Mouse (Mus musculus): Measurements from ENCODE around the gene Tes3-ps. TPM values are rescaled to one million over a fixed set of nuclear protein-coding genes. Genes with fewer than 3 reads are reported as not detected.

Gene Tes3-ps
- polyA plus RNA-seq, 1 experiment from 2014 or later: 0.60 TPM

GRCm38 (mm10) chr13:49465875-49466274, 27.2 kb upstream of the Tes3-ps start:
- Histone ChIP-seq H3K4me2 (ENCODE audit: low read depth, low read length) (no peak overlapping the region), H3K36me3 (replicated peaks; ENCODE audit: control insufficient read depth, insufficient read depth, low read depth, low read length) (no peaks in the 10 kb centered on the region; the same call in none of the 2 replicates), H3K9ac (replicated peaks; ENCODE audit: low read length) (no peak overlapping the region), H3K27ac (replicated peaks; ENCODE audit: low read depth, low read length) (peak overlapping the region; percentile 76; the same call in 1 of the 2 replicates), H3K9me3 (replicated peaks; ENCODE audit: control insufficient read depth, low read length) (no peaks in the 10 kb centered on the region), H3K4me1 (ENCODE audit: control insufficient read depth, insufficient read depth, low read length) (no peaks in the 10 kb centered on the region), H3K27me3 (ENCODE audit: control insufficient read depth, insufficient read depth, low read length) (no peaks in the 10 kb centered on the region), H3K4me3 (ENCODE audit: low read depth, low read length) (no peak overlapping the region)
- ATAC-seq (replicated peaks; ENCODE audit: insufficient number of reproducible peaks, low FRiP score, low TSS enrichment, low read depth): no peak
- DNase-seq (ENCODE audit: low spot score): no peak
- WGBS: 96% methylated on average over 4 of the region's 4 CpGs

GRCm38 (mm10) chr13:49466393-49467075, 26.6 kb upstream of the Tes3-ps start:
- no peak overlapping the region for H3K9ac ChIP-seq (replicated peaks; ENCODE audit: low read length)
- DNase-seq (ENCODE audit: low spot score): peak; percentile 65
- H3K4me3 ChIP-seq (ENCODE audit: low read depth, low read length): no peak overlapping the region
- 50% methylated on average over 11 of the region's 11 CpGs for WGBS
- no peaks in the 10 kb centered on the region for H3K9me3 ChIP-seq (replicated peaks; ENCODE audit: control insufficient read depth, low read length)
- ATAC-seq (replicated peaks; ENCODE audit: insufficient number of reproducible peaks, low FRiP score, low TSS enrichment, low read depth): peak; percentile 58; the same call in 1 of the 2 replicates
- H3K27ac ChIP-seq (replicated peaks; ENCODE audit: low read depth, low read length): peak overlapping the region; percentile 76
- no peaks in the 10 kb centered on the region for H3K4me1 ChIP-seq (ENCODE audit: control insufficient read depth, insufficient read depth, low read length)
- H3K36me3 ChIP-seq (replicated peaks; ENCODE audit: control insufficient read depth, insufficient read depth, low read depth, low read length): no peaks in the 10 kb centered on the region; the same call in none of the 2 replicates
- H3K4me2 ChIP-seq (ENCODE audit: low read depth, low read length): no peak overlapping the region
- no peaks in the 10 kb centered on the region for H3K27me3 ChIP-seq (ENCODE audit: control insufficient read depth, insufficient read depth, low read length)

GRCm38 (mm10) chr13:49467585-49467984, 25.5 kb upstream of the Tes3-ps start:
- H3K9me3 ChIP-seq (replicated peaks; ENCODE audit: control insufficient read depth, low read length): no peaks in the 10 kb centered on the region
- DNase-seq (ENCODE audit: low spot score) (peak; percentile 45), ATAC-seq (replicated peaks; ENCODE audit: insufficient number of reproducible peaks, low FRiP score, low TSS enrichment, low read depth) (peak; percentile 47; the same call in 1 of the 2 replicates)
- H3K27me3 ChIP-seq (ENCODE audit: control insufficient read depth, insufficient read depth, low read length): no peaks in the 10 kb centered on the region
- no peak overlapping the region for H3K9ac ChIP-seq (replicated peaks; ENCODE audit: low read length)
- no peak overlapping the region for H3K4me2 ChIP-seq (ENCODE audit: low read depth, low read length)
- H3K36me3 ChIP-seq (replicated peaks; ENCODE audit: control insufficient read depth, insufficient read depth, low read depth, low read length): no peaks in the 10 kb centered on the region; the same call in 1 of the 2 replicates
- H3K4me3 ChIP-seq (ENCODE audit: low read depth, low read length): no peak overlapping the region
- H3K4me1 ChIP-seq (ENCODE audit: control insufficient read depth, insufficient read depth, low read length): no peaks in the 10 kb centered on the region
- WGBS: 38% methylated on average over 2 of the region's 2 CpGs
- peak overlapping the region; percentile 4; the same call in 1 of the 2 replicates for H3K27ac ChIP-seq (replicated peaks; ENCODE audit: low read depth, low read length)

- ATAC-seq (replicated peaks; ENCODE audit: insufficient number of reproducible peaks, low FRiP score, low TSS enrichment, low read depth): no peak
- H3K9me3 ChIP-seq (replicated peaks; ENCODE audit: control insufficient read depth, low read length): no peaks in the 10 kb centered on the region
- WGBS: 87% methylated on average over 5 of the region's 5 CpGs
- no peaks in the 10 kb centered on the region; the same call in 1 of the 2 replicates for H3K36me3 ChIP-seq (replicated peaks; ENCODE audit: control insufficient read depth, insufficient read depth, low read depth, low read length)
- H3K4me1 ChIP-seq (ENCODE audit: control insufficient read depth, insufficient read depth, low read length): no peaks in the 10 kb centered on the region
- no peak for DNase-seq (ENCODE audit: low spot score)
- H3K9ac ChIP-seq (replicated peaks; ENCODE audit: low read length): no peak overlapping the region
- H3K27me3 ChIP-seq (ENCODE audit: control insufficient read depth, insufficient read depth, low read length): no peaks in the 10 kb centered on the region
- no peak overlapping the region for H3K27ac ChIP-seq (replicated peaks; ENCODE audit: low read depth, low read length)
- no peak overlapping the region for H3K4me3 ChIP-seq (ENCODE audit: low read depth, low read length)
- H3K4me2 ChIP-seq (ENCODE audit: low read depth, low read length): no peak overlapping the region
Measured at GRCm38 (mm10) chr13:49469002-49469401, 24.1 kb upstream of the Tes3-ps start.

GRCm38 (mm10) chr13:49470319-49470718, 22.8 kb upstream of the Tes3-ps start:
- Histone ChIP-seq H3K9me3 (replicated peaks; ENCODE audit: control insufficient read depth, low read length) (no peaks in the 10 kb centered on the region), H3K27me3 (ENCODE audit: control insufficient read depth, insufficient read depth, low read length) (no peaks in the 10 kb centered on the region), H3K4me3 (ENCODE audit: low read depth, low read length) (no peak overlapping the region), H3K4me1 (ENCODE audit: control insufficient read depth, insufficient read depth, low read length) (no peaks in the 10 kb centered on the region), H3K36me3 (replicated peaks; ENCODE audit: control insufficient read depth, insufficient read depth, low read depth, low read length) (no peaks in the 10 kb centered on the region; the same call in 1 of the 2 replicates), H3K4me2 (ENCODE audit: low read depth, low read length) (no peak overlapping the region), H3K27ac (replicated peaks; ENCODE audit: low read depth, low read length) (no peak overlapping the region), H3K9ac (replicated peaks; ENCODE audit: low read length) (no peak overlapping the region)
- 88% methylated on average over 4 of the region's 4 CpGs for WGBS
- DNase-seq (ENCODE audit: low spot score) (no peak), ATAC-seq (replicated peaks; ENCODE audit: insufficient number of reproducible peaks, low FRiP score, low TSS enrichment, low read depth) (no peak)

GRCm38 (mm10) chr13:49470806-49471205, 22.3 kb upstream of the Tes3-ps start:
- Histone ChIP-seq H3K36me3 (replicated peaks; ENCODE audit: control insufficient read depth, insufficient read depth, low read depth, low read length) (no peaks in the 10 kb centered on the region), H3K4me1 (ENCODE audit: control insufficient read depth, insufficient read depth, low read length) (no peaks in the 10 kb centered on the region), H3K4me3 (ENCODE audit: low read depth, low read length) (no peak overlapping the region), H3K27ac (replicated peaks; ENCODE audit: low read depth, low read length) (no peak overlapping the region), H3K4me2 (ENCODE audit: low read depth, low read length) (no peak overlapping the region), H3K27me3 (ENCODE audit: control insufficient read depth, insufficient read depth, low read length) (no peaks in the 10 kb centered on the region), H3K9me3 (replicated peaks; ENCODE audit: control insufficient read depth, low read length) (no peaks in the 10 kb centered on the region), H3K9ac (replicated peaks; ENCODE audit: low read length) (no peak overlapping the region)
- ATAC-seq (replicated peaks; ENCODE audit: insufficient number of reproducible peaks, low FRiP score, low TSS enrichment, low read depth) (no peak), DNase-seq (ENCODE audit: low spot score) (no peak)
- 79% methylated on average over 4 of the region's 4 CpGs for WGBS

- no peak for ATAC-seq (replicated peaks; ENCODE audit: insufficient number of reproducible peaks, low FRiP score, low TSS enrichment, low read depth)
- no peak for DNase-seq (ENCODE audit: low spot score)
- Histone ChIP-seq H3K4me1 (ENCODE audit: control insufficient read depth, insufficient read depth, low read length) (no peaks in the 10 kb centered on the region), H3K4me2 (ENCODE audit: low read depth, low read length) (no peak overlapping the region), H3K36me3 (replicated peaks; ENCODE audit: control insufficient read depth, insufficient read depth, low read depth, low read length) (no peaks in the 10 kb centered on the region), H3K27ac (replicated peaks; ENCODE audit: low read depth, low read length) (no peak overlapping the region), H3K27me3 (ENCODE audit: control insufficient read depth, insufficient read depth, low read length) (no peaks in the 10 kb centered on the region), H3K4me3 (ENCODE audit: low read depth, low read length) (no peak overlapping the region), H3K9ac (replicated peaks; ENCODE audit: low read length) (no peak overlapping the region), H3K9me3 (replicated peaks; ENCODE audit: control insufficient read depth, low read length) (no peaks in the 10 kb centered on the region)
- 71% methylated on average over 4 of the region's 4 CpGs for WGBS
Measured at GRCm38 (mm10) chr13:49471981-49472675, 21.0 kb upstream of the Tes3-ps start.

- ATAC-seq (replicated peaks; ENCODE audit: insufficient number of reproducible peaks, low FRiP score, low TSS enrichment, low read depth) (no peak), DNase-seq (ENCODE audit: low spot score) (no peak)
Measured at GRCm38 (mm10) chr13:49472676-49473005, 20.5 kb upstream of the Tes3-ps start.

More at GRCm38 (mm10) chr13:49472676-49473005, 20.5 kb upstream of the Tes3-ps start:
- no peaks in the 10 kb centered on the region for H3K4me1 ChIP-seq (ENCODE audit: control insufficient read depth, insufficient read depth, low read length)
- H3K4me2 ChIP-seq (ENCODE audit: low read depth, low read length): no peak overlapping the region
- 96% methylated on average over 6 of the region's 6 CpGs for WGBS
- no peaks in the 10 kb centered on the region for H3K9me3 ChIP-seq (replicated peaks; ENCODE audit: control insufficient read depth, low read length)
- H3K36me3 ChIP-seq (replicated peaks; ENCODE audit: control insufficient read depth, insufficient read depth, low read depth, low read length): no peaks in the 10 kb centered on the region
- H3K27me3 ChIP-seq (ENCODE audit: control insufficient read depth, insufficient read depth, low read length): no peaks in the 10 kb centered on the region
- no peak overlapping the region for H3K9ac ChIP-seq (replicated peaks; ENCODE audit: low read length)
- no peak overlapping the region for H3K27ac ChIP-seq (replicated peaks; ENCODE audit: low read depth, low read length)
- H3K4me3 ChIP-seq (ENCODE audit: low read depth, low read length): no peak overlapping the region

Measured in embryonic facial prominence, embryonic 11.5 days (tissue).